Mouse (Mus musculus) left cerebral cortex, adult 11 months (tissue): ENCODE data around the gene Kpna1.
"Not testable (repeated sequence)": the region's sequence is repeated elsewhere in the genome, so short reads cannot be mapped to it uniquely, and the experiment has no call there.

ENCODE experiments used
- DNase-seq: peaks from one replicate; pipeline ENCODE4 v3.0.0; 2022; ENCODE audit warnings: low spot score

The Kpna1 gene

GRCm38 (mm10) chr16:35978450-35978849 is at the start of gene Kpna1:
TSS of gene Kpna1 (plus strand) at chr16:35978750.
- not testable (repeated sequence) for DNase-seq

DNA sequence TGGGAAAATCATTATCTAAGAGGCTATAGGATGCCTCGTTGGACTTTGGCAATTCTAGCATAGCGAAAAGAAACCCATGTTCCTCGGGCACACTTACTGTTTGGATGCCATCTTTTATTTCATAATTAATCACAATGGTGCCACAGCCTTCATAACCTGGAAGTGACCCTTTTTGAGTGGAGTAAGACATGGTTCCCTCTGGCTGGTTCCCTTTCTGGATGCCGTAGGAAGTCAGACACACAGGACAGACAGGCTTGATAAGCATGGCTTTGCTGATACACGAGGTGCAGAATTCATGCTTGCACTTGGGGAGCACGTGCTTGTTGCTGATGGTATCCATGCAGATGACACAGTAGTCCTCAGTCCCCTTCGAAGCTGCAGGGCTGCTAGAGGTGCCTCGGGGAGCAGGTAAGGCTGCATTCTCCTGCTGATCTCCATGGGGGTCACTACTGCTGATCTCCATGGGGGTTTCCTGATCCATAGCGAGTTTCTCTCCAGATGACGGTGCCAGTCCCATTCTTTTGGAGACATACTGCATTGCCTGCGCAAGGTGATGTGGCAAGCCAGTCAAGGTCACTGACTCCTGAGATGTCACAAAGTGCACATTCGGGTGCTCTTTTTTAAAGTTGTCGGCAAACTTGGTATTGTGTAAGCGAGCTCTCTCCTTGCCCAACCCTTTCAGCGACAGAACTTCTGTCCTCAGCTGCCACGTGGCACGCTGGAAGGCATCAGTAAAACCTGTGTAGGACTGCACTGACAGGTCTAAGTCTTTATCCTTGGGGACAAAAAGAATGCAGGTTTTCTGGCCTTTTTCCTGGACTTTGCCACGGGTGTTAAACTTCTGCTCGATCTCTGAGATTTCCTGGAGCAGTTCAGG is 46.1 kb upstream of the Kpna1 start:
- DNase-seq: no peak

- DNase-seq: no peak
Measured at GRCm38 (mm10) chr16:35933181-35933580, 45.4 kb upstream of the Kpna1 start.

GRCm38 (mm10) chr16:35938211-35939151 is 40.1 kb upstream of the Kpna1 start, which contains the start of the genes Parp9 and Dtx3l:
TSS of gene Parp9 (plus strand) at chr16:35938470.
TSS of gene Dtx3l (minus strand) at chr16:35939151.
- no peak for DNase-seq

DNA sequence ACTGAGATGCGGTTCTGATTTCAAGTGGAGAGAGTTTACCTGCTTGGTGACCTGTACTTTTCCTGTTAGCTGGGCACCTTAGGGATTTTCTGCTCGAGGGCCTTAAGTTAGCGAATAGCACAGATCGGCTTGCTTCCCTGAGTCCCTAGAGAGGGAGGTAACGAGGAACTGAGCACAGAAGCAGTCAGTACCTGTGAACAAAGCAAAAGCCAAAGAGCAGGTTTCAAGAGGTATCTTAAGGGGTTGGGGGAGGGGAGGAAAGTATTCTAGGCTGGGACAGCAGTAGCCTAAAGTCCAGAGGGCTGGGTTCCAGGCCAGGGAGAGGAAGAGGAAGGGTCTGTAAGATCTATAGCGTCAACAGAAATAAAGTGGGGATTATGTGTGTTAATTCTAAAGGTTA is 39.3 kb upstream of the Kpna1 start:
- DNase-seq: no peak

DNA sequence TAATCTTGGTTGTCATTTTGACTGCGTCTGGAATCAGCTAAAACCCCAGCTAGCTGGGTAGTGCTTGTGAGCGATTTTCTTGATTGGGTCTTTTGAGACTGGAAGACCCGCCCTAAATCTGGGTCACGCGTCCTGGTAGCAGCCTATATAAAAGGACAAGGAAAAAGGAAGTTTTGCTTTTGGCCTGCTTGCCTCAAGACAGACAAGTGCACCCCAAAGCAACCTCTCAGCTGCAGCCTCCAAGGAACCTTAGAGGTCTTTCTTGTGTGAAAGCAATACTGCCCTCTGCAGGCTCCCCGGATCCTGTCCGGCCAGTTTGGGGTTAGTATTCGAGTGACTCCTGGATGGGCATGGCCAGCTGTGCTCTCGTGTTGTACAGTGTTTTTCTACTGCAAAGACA is 38.9 kb upstream of the Kpna1 start:
- peak; percentile 63 for DNase-seq

DNA sequence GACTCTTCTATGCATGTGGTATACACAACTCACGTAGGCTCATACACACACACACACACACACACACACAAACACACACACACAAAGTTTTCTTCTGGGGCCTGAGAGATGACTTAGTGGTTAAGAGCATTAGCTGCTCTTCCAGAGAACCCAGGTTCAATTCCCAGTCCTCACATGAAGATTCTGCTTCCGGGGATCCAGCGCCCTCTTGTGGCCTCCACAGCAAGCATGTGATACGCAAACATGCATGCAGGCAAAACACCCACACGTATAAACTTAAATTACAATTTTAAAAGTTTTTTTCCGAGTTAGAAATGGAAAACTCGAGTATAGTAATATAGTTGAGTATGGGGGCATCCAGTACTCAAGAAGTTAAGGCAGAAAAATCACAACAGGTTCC is 37.2 kb upstream of the Kpna1 start:
- no peak for DNase-seq

GRCm38 (mm10) chr16:35949264-35949663 is 29.3 kb upstream of the Kpna1 start:
- DNase-seq: no peak

- DNase-seq: no peak
Measured at GRCm38 (mm10) chr16:35951216-35951615, 27.3 kb upstream of the Kpna1 start.

DNA sequence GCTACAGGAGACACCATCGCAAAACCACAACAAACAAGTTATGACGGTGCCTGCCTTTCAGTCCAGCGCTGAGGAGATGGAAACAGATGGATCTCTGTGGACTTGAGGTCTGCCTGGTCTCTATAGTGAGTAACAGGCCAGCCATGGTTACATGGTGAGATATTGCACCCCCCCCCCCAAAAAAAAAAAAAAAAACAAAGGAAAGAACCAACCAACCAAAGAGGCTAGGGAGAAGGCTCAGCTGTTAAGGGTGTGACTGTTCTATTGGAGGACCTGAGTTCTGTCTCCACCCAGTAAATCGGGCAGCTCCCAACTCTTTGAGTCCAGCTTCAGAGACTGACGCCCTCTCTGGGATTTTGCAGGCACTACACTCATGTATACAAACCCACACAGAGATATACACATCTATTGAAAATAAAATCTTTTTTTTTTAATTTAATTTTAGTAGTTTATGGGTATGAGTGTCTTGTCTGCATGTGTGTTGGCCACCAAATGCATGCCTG is 25.9 kb upstream of the Kpna1 start:
- no peak for DNase-seq

DNA sequence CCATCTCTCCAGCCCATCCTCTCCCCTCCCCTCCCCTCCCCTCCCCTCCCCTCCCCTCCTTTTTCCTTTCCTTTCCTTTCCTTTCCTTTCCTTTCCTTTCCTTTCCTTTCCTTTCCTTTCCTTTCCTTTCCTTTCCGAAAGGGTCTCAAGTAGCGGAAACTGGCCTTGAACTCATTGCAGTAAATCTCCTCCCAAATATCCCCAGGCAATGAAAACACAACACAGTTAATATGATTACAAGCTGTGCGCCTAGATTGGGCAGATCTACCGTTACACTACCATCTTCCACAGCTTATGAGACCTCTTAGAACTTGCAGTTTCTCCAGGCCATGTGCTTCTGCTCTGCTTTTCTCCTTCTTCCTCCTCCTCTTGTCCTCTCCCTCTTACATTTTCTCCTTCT is 12.6 kb upstream of the Kpna1 start:
- DNase-seq: not testable (repeated sequence)

DNA sequence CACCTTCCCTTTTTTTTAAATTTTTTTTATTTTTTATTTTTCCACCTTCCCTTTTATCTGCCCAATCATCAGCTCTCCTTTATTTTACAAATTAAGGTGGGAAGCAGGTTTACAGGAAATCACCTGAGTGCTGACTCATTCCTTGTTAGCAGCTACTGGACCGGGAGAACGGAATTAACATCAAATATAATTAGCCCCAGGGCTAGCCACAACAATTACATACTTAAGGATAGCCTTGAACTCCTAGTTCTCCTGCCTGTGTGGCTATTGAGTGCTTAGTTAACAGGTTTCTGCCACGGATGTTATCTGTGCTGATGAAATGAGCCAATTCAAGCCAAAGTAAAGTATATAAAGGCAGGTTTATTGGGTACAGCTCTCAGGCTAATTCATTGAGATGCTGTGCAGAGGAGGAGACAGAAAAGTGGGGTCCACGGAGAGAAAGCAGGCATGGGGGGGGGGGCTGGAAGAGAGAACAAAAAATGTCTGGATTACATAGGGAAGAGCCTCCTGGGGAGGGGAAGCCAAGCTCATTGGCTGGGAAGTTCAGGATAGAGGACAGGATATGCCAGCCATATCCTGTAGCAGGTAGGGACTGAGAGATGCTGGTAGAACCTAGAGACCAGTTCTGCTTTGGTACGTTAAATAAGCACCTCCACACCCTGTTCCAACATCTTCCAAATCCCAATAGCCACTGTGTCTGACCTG is 12.0 kb upstream of the Kpna1 start:
- DNase-seq: no peak

DNA sequence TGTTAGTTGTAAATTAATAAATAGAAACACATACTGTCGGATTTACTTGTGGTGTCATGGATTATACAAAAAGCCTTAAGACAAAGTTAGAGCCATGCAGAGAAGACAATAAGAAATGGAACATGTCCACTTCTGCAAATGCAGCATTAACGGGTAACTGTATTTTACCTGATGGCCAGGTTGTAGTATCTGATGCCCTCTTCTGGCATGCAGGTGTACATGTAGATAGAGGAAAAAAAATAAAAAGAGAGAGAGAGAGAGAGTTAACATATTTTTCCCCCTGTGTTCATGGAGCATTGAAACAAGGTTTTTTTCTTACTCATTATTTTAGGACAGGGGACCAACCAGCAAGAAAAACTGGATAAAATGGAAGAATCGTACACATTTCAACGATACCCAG is 11.2 kb upstream of the Kpna1 start:
- DNase-seq: no peak

GRCm38 (mm10) chr16:35968149-35968548 is 10.4 kb upstream of the Kpna1 start:
- no peak for DNase-seq

DNA sequence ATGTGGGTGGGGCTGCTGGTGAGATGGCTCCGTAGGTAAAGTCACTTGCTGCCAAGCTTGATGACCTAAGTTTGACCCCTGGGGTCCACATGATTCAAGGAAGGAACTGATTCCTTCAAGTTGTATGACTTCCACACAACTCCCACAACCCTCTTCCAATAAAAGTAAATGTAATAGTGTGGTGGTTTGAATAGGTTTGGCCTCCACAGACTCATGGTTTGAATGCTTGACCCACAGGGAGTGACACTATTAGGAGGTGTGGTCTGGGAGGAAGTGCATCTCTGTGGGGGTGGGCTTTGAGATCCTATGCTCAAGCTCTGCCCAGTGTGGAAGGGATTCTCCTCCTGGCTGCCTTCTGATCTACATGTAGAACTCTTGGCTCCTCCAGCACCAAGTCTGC is 4.5 kb upstream of the Kpna1 start:
- DNase-seq: no peak

DNA sequence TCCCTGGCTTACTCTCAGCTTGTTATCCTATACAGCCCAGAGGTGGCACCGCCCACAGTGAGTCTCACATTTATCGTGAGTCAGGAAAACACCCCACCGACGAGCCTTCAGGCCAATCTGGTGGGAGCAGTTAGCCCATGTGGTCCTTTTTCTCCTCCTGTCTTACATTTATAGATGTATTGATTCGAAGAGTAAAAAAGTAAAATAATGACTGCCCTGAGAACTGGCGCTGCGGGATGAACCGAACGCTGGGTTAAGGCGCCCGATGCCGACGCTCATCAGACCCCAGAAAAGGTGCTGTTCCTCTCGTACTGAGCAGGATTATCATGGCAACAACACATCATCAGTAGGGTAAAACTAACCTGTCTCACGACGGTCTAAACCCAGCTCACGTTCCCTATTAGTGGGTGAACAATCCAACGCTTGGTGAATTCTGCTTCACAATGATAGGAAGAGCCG is 2.8 kb downstream of the Kpna1 start:
- DNase-seq: peak; percentile 100

- DNase-seq: no peak
Measured at GRCm38 (mm10) chr16:35982506-35982901, 4.0 kb downstream of the Kpna1 start.

DNA sequence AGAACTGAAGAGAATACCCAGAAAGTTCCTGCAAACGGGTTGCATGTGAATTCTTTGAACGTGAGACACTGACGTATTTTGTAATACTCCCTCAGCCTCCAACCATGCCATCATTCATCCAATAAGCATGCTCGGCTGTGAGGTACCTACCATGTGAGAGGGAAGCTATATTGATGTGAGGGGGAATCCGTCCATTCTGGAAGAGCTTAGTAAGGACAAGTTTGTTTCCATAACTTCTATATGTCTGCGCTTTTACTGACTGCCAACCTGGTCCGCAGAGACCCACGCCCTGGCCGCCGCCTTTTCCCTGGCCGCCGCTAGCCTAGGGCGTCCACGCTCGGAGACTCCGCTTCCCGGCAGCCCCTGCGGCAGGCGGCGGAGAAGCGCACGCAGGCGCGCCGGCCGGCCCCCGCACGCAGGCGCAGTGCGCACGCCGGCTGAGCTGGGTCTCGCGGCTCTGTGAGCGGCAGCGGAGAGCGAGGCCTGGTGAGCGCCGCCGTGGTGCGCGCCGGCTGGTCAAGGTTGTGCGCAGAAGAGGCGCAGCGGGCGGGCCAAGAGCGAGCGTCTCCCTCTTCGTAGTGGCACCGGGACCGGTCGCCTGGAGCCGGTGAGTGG is 4.5 kb downstream of the Kpna1 start:
- peak; percentile 85 for DNase-seq

DNA sequence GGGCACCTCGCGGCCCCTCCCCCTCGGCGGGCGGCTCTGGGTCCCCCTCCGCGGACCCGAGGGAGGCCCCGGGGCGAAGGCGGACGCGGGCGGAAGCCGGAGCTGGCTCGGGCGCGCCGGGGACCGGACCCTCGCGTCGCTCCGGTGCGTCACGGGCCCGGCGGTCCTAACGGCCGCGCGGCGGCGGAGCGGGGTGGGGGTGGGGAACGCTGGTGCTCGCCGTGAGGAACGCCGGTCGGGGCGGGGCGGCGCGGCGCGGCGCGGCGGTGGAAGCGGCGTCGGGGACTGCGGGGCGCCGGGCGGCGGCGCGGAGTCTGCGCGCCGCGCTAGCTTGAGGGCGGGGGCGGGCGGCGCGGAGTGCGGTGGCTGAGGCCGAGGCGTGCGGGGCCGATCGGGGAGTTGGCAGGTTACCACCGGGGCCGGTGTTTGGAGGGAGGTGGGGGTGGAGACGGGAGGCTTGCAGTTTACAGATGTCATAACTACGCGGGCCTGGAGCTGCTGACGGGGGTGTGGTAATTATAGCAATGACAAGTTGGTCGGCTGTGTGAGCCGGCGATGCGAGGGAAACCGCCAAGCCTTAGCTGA is 5.1 kb downstream of the Kpna1 start:
- DNase-seq: peak; percentile 41

GRCm38 (mm10) chr16:35984471-35984870 is 5.9 kb downstream of the Kpna1 start:
- no peak for DNase-seq

DNA sequence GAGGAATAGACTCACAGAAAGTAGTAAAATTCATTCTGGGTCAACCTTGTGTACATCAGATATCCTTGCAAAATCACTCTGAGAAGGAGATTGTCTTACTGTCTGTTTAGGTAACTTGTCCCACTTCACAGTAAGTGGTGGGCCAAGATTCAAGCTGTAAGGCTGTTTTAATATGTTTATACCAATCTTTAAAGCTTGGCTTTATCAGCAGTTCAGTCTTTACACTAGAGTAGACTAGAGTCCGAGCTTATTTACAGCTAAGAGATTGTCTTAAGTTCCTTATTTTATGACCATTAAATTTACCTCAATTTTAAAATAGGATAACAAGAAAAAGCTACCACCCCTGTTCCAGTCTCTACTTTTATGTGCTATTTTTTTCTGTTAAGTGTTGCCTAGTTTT is 9.4 kb downstream of the Kpna1 start:
- DNase-seq: no peak
